Mouse (Mus musculus): Measurements from ENCODE around the gene Gcn1l1.
"Not testable (repeated sequence)": the region's sequence is repeated elsewhere in the genome, so short reads cannot be mapped to it uniquely, and the experiment has no call there.

Gcn1l1 gene

DNA sequence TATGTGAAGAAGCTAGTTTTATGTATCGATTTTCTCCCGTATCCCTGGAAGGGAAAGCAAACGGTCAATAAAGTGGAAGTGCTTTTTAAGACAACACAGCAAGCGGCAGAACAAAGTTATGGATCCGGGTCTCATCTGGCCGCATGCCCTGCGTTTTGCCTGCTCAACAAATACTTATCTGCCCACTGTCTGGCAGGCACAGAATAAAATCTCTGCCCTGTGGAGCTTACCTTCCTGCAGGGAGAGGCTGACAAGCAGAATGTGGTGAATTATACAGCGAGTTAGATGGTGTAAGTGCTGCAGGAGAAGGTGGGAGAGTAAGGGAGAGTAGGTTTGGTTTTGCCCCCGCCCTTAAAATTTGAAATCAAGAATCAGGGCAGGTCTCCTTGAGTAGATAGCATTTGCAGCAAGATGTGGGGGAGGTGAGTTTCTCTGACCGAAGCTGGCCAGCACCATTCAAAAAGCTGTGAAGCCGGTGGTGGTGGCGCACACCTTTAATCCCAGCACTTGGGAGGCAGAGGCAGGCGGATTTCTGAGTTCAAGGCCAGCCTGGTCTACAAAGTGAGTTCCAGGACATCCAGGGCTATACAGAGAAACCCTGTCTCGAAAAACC, 6.8 kb upstream of the Gcn1l1 start:
- no peak for DNase-seq (ENCODE audit: extremely low read depth, low read depth, low spot score)

GRCm38 (mm10) chr5:115559237-115560101, 5.6 kb upstream of the Gcn1l1 start, which contains the start of gene Rplp0:
Rplp0 (plus strand) TSS chr5:115559467.
- DNase-seq (ENCODE audit: extremely low read depth, low read depth, low spot score): peak; percentile 94

- DNase-seq (ENCODE audit: extremely low read depth, low read depth, low spot score): no peak
These were observed 4.6 kb upstream of the Gcn1l1 start for GRCm38 (mm10) chr5:115560336-115560905.

- no peak for DNase-seq (ENCODE audit: extremely low read depth, low read depth, low spot score)
These were observed 1.1 kb upstream of the Gcn1l1 start for GRCm38 (mm10) chr5:115563771-115564585.

DNA sequence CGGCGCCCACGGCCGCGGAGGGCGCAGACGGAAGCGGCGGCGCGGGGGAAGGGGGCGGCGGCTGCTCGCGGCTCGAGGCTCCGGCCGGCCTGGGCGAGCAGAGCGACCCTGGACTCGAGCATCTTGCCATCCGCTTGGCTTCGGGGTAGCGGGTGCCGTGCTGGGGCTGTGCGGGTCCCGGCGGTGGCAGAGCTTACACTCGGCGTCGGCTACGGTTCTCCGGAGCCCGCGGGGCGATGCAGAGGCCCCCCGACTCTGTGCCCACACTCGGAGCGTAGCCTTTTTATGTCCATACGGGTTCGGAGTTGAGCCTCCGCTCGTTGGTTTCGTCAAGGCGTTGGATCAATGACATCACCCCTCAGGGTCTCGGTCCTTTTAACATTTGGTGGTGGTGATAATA, 349 bp downstream of the Gcn1l1 start:
- no peak for DNase-seq (ENCODE audit: extremely low read depth, low read depth, low spot score)

DNA sequence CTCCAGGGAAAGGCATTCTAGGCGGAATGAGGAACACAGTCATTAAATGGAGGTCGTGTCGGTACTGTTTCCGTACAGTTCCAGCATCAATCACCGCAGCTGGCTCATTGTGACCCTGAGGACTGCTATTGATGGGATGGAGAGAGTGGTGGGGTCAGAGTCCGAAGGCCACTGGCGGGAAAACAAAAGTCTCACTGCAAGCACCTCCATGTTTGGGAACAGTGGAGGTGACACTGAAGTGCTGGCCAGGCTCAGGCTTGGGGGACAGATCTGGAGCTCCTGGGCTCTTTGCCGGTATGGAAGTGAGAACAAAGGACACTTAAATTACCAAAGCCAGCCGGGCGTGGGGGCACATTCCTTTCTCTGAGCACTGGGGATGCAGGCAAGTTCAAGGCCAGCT, 3.6 kb downstream of the Gcn1l1 start:
- DNase-seq (ENCODE audit: extremely low read depth, low read depth, low spot score): no peak

- no peak for DNase-seq (ENCODE audit: extremely low read depth, low read depth, low spot score)
These were observed 4.3 kb downstream of the Gcn1l1 start for GRCm38 (mm10) chr5:115569308-115569707.

DNA sequence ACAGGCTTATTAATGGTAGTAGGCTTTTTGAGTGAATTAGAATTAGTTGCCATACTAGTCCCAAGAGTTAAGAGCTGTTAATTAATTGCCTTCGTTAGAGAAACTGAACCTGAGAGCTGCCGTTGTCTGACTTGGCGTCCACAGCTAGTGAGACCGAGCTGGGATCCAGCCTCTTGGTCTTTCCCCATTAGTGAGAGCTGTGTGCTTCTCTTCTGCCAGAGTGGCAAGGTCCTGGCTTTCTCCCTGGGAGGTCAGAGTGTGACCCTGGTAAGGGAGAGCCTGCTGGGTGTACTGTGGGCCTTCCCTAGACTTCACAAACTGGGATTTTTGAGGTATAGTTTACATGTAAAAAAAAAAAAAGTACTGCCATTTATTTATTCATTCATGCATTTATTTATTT, 4.7 kb downstream of the Gcn1l1 start:
- no peak for DNase-seq (ENCODE audit: extremely low read depth, low read depth, low spot score)

- no peak for DNase-seq (ENCODE audit: extremely low read depth, low read depth, low spot score)
These were observed 6.0 kb downstream of the Gcn1l1 start for GRCm38 (mm10) chr5:115571086-115571485.

- no peak for DNase-seq (ENCODE audit: extremely low read depth, low read depth, low spot score)
These were observed 7.9 kb downstream of the Gcn1l1 start for GRCm38 (mm10) chr5:115572679-115573535.

DNA sequence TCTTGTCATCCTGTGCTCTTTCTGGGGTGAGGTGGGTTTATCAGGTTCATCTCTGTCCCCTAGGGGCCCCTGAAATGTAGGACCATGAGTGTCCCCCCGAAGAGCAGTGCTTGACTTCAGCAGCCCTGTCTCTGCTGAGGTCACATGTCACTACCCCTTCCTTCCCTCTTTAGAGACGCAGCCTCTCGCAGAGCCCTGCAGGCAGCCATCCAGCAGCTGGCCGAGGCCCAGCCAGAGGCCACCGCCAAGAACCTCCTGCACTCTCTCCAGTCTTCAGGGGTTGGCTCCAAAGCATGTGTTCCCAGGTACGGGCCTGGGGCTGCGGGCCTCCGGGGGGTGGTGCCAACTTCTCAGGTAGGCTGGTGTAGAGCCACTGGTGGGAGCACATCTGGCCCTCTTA, 9.9 kb downstream of the Gcn1l1 start:
- DNase-seq (ENCODE audit: extremely low read depth, low read depth, low spot score): no peak

GRCm38 (mm10) chr5:115577686-115578085, 12.6 kb downstream of the Gcn1l1 start:
- DNase-seq (ENCODE audit: extremely low read depth, low read depth, low spot score): not testable (repeated sequence)

- DNase-seq (ENCODE audit: extremely low read depth, low read depth, low spot score): no peak
These were observed 13.9 kb downstream of the Gcn1l1 start for GRCm38 (mm10) chr5:115578922-115579321.

DNA sequence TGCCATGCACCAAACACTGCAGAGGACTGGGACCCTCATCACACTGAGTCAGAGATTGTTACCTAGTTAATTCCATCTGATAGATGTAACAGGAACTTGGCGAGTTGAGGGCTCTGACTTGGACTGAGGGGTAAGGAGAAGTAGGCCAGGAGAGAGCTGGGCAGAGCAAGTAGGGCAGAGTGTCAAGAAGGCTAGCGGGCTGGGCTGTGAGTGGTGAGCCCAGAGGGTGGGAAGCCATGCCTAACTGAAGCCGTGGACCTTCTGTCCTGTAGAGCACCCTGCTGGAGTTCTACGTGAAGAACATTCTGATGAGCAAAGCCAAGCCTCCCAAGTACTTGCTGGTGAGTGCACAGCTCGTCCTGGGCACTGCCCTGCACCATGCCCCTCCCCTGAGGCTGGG, 14.3 kb downstream of the Gcn1l1 start:
- DNase-seq (ENCODE audit: extremely low read depth, low read depth, low spot score): no peak

GRCm38 (mm10) chr5:115580229-115581001, 15.4 kb downstream of the Gcn1l1 start:
- DNase-seq (ENCODE audit: extremely low read depth, low read depth, low spot score): no peak

GRCm38 (mm10) chr5:115581662-115582061, 16.6 kb downstream of the Gcn1l1 start:
- DNase-seq (ENCODE audit: extremely low read depth, low read depth, low spot score): no peak

- DNase-seq (ENCODE audit: extremely low read depth, low read depth, low spot score): no peak
These were observed 20.6 kb downstream of the Gcn1l1 start for GRCm38 (mm10) chr5:115585616-115586015.

DNA sequence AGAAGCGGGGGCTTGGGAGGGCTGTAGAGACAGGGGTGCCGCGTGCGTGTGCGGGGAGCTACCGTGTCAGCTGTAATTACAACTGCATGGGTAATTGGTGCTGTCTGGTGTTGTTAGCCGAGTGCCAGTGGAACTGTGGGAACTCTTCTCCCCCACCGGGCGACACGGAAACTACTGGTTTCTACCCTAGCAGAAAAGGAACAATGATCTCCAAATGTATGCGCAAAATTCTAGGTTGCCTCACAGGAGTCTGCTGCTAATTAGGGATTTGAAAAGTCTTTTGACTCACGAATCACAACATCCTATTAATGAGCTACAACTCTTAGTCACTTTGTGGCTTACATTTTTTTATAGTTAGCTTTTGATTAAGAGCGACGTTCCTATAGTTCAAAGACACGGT, 21.1 kb downstream of the Gcn1l1 start:
- DNase-seq (ENCODE audit: extremely low read depth, low read depth, low spot score): no peak

DNA sequence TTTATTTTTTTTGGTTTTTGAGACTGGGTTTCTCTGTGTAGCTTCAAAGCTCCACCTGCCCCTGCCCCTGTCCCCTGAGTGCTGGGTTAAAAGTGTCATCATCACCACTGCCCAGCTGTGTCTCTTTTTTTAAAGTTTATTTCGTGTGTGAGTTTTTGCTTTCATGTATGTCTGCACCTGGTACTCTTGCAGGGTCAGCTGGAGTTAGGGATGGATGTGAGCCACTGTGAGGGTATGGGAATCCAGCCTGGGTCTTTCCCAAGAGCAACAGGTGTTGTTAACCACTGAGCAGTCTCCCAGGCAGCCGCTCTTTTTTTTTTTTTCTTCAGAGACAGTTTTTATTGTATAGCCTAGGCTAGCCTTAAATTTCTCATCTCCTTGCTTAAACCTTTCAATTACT, 21.7 kb downstream of the Gcn1l1 start:
- DNase-seq (ENCODE audit: extremely low read depth, low read depth, low spot score): no peak

GRCm38 (mm10) chr5:115591028-115591427, 26.0 kb downstream of the Gcn1l1 start:
- DNase-seq (ENCODE audit: extremely low read depth, low read depth, low spot score): no peak

Data from fat pad, adult 2 months (tissue).